Mouse (Mus musculus): ENCODE data around the gene Gjc1. TPM values are rescaled to one million over a fixed set of nuclear protein-coding genes. Genes with fewer than 3 reads are reported as not detected.

Gene Gjc1
- polyA plus RNA-seq, 1 experiment from 2014 or later: 87.8 TPM

- no peaks in the 10 kb centered on the region for H3K9me3 ChIP-seq (ENCODE audit: control insufficient read depth, low read length)
- peaks cover 9% of the 10 kb centered on the region for H3K4me1 ChIP-seq (ENCODE audit: control insufficient read depth, insufficient read depth, low read length)
- ATAC-seq (ENCODE audit: low FRiP score) (peak; percentile 36), DNase-seq (ENCODE audit: low spot score, missing footprints) (peak; percentile 90)
- H3K9ac ChIP-seq (ENCODE audit: low read length): peak overlapping the region; percentile 74
- peak overlapping the region; percentile 99 for H3K4me2 ChIP-seq
- H3K36me3 ChIP-seq (ENCODE audit: control insufficient read depth, insufficient read depth, low read length): no peaks in the 10 kb centered on the region
- 10% methylated on average over 6 of the region's 6 CpGs for WGBS
- no peak overlapping the region for H3K27ac ChIP-seq (ENCODE audit: low read depth, low read length)
- peak overlapping the region; percentile 58 for H3K4me3 ChIP-seq (ENCODE audit: low read depth, low read length)
- peaks cover 15% of the 10 kb centered on the region; the same call in 1 of the 2 replicates for H3K27me3 ChIP-seq (ENCODE audit: control insufficient read depth, insufficient read depth, low read length)
Measured at GRCm38 (mm10) chr11:102760805-102761308, 58.6 kb downstream of the Gjc1 start.

- DNase-seq (ENCODE audit: low spot score, missing footprints) (no peak), ATAC-seq (ENCODE audit: low FRiP score) (no peak)
- Histone ChIP-seq H3K9me3 (ENCODE audit: control insufficient read depth, low read length) (no peaks in the 10 kb centered on the region), H3K4me2 (no peak overlapping the region), H3K36me3 (ENCODE audit: control insufficient read depth, insufficient read depth, low read length) (no peaks in the 10 kb centered on the region), H3K27me3 (ENCODE audit: control insufficient read depth, insufficient read depth, low read length) (peaks cover 15% of the 10 kb centered on the region; the same call in 1 of the 2 replicates), H3K27ac (ENCODE audit: low read depth, low read length) (no peak overlapping the region), H3K4me1 (ENCODE audit: control insufficient read depth, insufficient read depth, low read length) (peaks cover 20% of the 10 kb centered on the region), H3K4me3 (ENCODE audit: low read depth, low read length) (no peak overlapping the region), H3K9ac (ENCODE audit: low read length) (no peak overlapping the region)
- 83% methylated on average over 2 of the region's 2 CpGs for WGBS
Measured at GRCm38 (mm10) chr11:102758977-102759376, 60.5 kb downstream of the Gjc1 start.

GRCm38 (mm10) chr11:102755391-102755790 is 64.1 kb downstream of the Gjc1 start:
- 75% methylated on average over 7 of the region's 7 CpGs for WGBS
- H3K9ac ChIP-seq (ENCODE audit: low read length): no peak overlapping the region
- H3K27me3 ChIP-seq (ENCODE audit: control insufficient read depth, insufficient read depth, low read length): peaks cover 3% of the 10 kb centered on the region; the same call in 1 of the 2 replicates
- no peak overlapping the region for H3K4me3 ChIP-seq (ENCODE audit: low read depth, low read length)
- H3K36me3 ChIP-seq (ENCODE audit: control insufficient read depth, insufficient read depth, low read length): no peaks in the 10 kb centered on the region
- no peak overlapping the region for H3K27ac ChIP-seq (ENCODE audit: low read depth, low read length)
- H3K4me1 ChIP-seq (ENCODE audit: control insufficient read depth, insufficient read depth, low read length): peaks cover 19% of the 10 kb centered on the region
- ATAC-seq (ENCODE audit: low FRiP score) (no peak), DNase-seq (ENCODE audit: low spot score, missing footprints) (no peak)
- no peaks in the 10 kb centered on the region for H3K9me3 ChIP-seq (ENCODE audit: control insufficient read depth, low read length)
- no peak overlapping the region for H3K4me2 ChIP-seq

- Histone ChIP-seq H3K9ac (ENCODE audit: low read length) (no peak overlapping the region), H3K4me1 (ENCODE audit: control insufficient read depth, insufficient read depth, low read length) (peaks cover 19% of the 10 kb centered on the region), H3K36me3 (ENCODE audit: control insufficient read depth, insufficient read depth, low read length) (no peaks in the 10 kb centered on the region), H3K27me3 (ENCODE audit: control insufficient read depth, insufficient read depth, low read length) (no peaks in the 10 kb centered on the region), H3K9me3 (ENCODE audit: control insufficient read depth, low read length) (no peaks in the 10 kb centered on the region), H3K4me3 (ENCODE audit: low read depth, low read length) (no peak overlapping the region), H3K27ac (ENCODE audit: low read depth, low read length) (no peak overlapping the region), H3K4me2 (no peak overlapping the region)
- no peak for ATAC-seq (ENCODE audit: low FRiP score)
- WGBS: 53% methylated on average over 4 of the region's 4 CpGs
- DNase-seq (ENCODE audit: low spot score, missing footprints): no peak
Measured at GRCm38 (mm10) chr11:102754416-102754815, 65.1 kb downstream of the Gjc1 start.

GRCm38 (mm10) chr11:102753591-102754324 is 65.7 kb downstream of the Gjc1 start:
- ATAC-seq (ENCODE audit: low FRiP score): peak; percentile 54
- Histone ChIP-seq H3K27ac (ENCODE audit: low read depth, low read length) (no peak overlapping the region), H3K9ac (ENCODE audit: low read length) (no peak overlapping the region; the same call in 1 of the 2 replicates)

GRCm38 (mm10) chr11:102752896-102753590 is 66.5 kb downstream of the Gjc1 start:
- WGBS: 72% methylated on average over 13 of the region's 13 CpGs
- no peak overlapping the region for H3K27ac ChIP-seq (ENCODE audit: low read depth, low read length)
- H3K4me2 ChIP-seq: no peak overlapping the region

More at GRCm38 (mm10) chr11:102753591-102754324, 65.7 kb downstream of the Gjc1 start:
- Histone ChIP-seq H3K9me3 (ENCODE audit: control insufficient read depth, low read length) (no peaks in the 10 kb centered on the region), H3K4me1 (ENCODE audit: control insufficient read depth, insufficient read depth, low read length) (peaks cover 19% of the 10 kb centered on the region), H3K4me3 (ENCODE audit: low read depth, low read length) (no peak overlapping the region), H3K27me3 (ENCODE audit: control insufficient read depth, insufficient read depth, low read length) (no peaks in the 10 kb centered on the region), H3K4me2 (no peak overlapping the region), H3K36me3 (ENCODE audit: control insufficient read depth, insufficient read depth, low read length) (no peaks in the 10 kb centered on the region)
- no peak for DNase-seq (ENCODE audit: low spot score, missing footprints)
- 51% methylated on average over 18 of the region's 18 CpGs for WGBS

GRCm38 (mm10) chr11:102749712-102750111 is 69.8 kb downstream of the Gjc1 start:
- Histone ChIP-seq H3K4me3 (ENCODE audit: low read depth, low read length) (no peak overlapping the region), H3K36me3 (ENCODE audit: control insufficient read depth, insufficient read depth, low read length) (no peaks in the 10 kb centered on the region), H3K9me3 (ENCODE audit: control insufficient read depth, low read length) (no peaks in the 10 kb centered on the region), H3K4me2 (no peak overlapping the region), H3K9ac (ENCODE audit: low read length) (no peak overlapping the region), H3K4me1 (ENCODE audit: control insufficient read depth, insufficient read depth, low read length) (peaks cover 16% of the 10 kb centered on the region), H3K27ac (ENCODE audit: low read depth, low read length) (no peak overlapping the region), H3K27me3 (ENCODE audit: control insufficient read depth, insufficient read depth, low read length) (no peaks in the 10 kb centered on the region)
- 83% methylated on average over 2 of the region's 2 CpGs for WGBS
- ATAC-seq (ENCODE audit: low FRiP score) (no peak), DNase-seq (ENCODE audit: low spot score, missing footprints) (no peak)

More at GRCm38 (mm10) chr11:102752896-102753590, 66.5 kb downstream of the Gjc1 start:
- no peaks in the 10 kb centered on the region for H3K36me3 ChIP-seq (ENCODE audit: control insufficient read depth, insufficient read depth, low read length)
- H3K4me1 ChIP-seq (ENCODE audit: control insufficient read depth, insufficient read depth, low read length): peaks cover 19% of the 10 kb centered on the region
- ATAC-seq (ENCODE audit: low FRiP score) (peak; percentile 52; the same call in 1 of the 2 replicates), DNase-seq (ENCODE audit: low spot score, missing footprints) (no peak)
- H3K9me3 ChIP-seq (ENCODE audit: control insufficient read depth, low read length): no peaks in the 10 kb centered on the region
- H3K4me3 ChIP-seq (ENCODE audit: low read depth, low read length): no peak overlapping the region
- no peaks in the 10 kb centered on the region for H3K27me3 ChIP-seq (ENCODE audit: control insufficient read depth, insufficient read depth, low read length)
- no peak overlapping the region for H3K9ac ChIP-seq (ENCODE audit: low read length)

Measured in midbrain, embryonic 11.5 days (tissue).